Mouse (Mus musculus): ENCODE results near the gene Gal3st4.

- no peak for TF ChIP-seq CTCF (IDR thresholded peaks at IDR 0.05; ENCODE audit: borderline replicate concordance, extremely low read depth, insufficient read depth, insufficient read length)
- no peak for TF ChIP-seq POLR2A (IDR thresholded peaks at IDR 0.05; ENCODE audit: borderline replicate concordance, extremely low read depth, insufficient read depth, insufficient read length, poor library complexity, severe bottlenecking)
These were observed 15.1 kb downstream of the Gal3st4 start for GRCm38 (mm10) chr5:138257585-138257978.

Measured in brain, embryonic 14.5 days (tissue).